Mouse (Mus musculus): ENCODE measurements around the gene Rpl19. TPM values are rescaled to one million over a fixed set of nuclear protein-coding genes. Genes with fewer than 3 reads are reported as not detected.
A peak's percentile ranks its signal among the peaks of the same experiment; 100 is the strongest.

Rpl19 gene
- polyA plus RNA-seq, 1 experiment from 2014 or later, result 710 TPM

DNA sequence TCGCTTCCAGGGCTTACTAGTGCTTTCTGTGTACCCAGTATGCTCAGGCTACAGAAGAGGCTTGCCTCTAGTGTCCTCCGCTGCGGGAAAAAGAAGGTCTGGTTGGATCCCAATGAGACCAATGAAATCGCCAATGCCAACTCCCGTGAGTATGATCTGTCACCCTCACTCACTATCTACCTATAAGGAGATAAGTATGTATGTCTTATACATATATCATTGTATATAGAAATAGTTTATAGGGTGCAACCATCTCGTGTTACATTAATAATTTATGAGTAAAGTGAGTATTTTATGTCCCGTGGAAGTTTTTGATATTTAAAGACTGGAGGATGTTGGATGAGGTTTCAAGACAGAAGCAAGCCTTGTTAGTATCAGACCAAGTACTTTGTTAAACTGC is 1.3 kb downstream of the Rpl19 start:
- Histone ChIP-seq H3K9ac (replicated peaks) (peak overlapping the region; percentile 100), H3K27ac (no peak overlapping the region), H3K4me2 (replicated peaks) (peak overlapping the region; percentile 90), H3K9me3 (no peaks in the 10 kb centered on the region), H3K4me3 (replicated peaks) (peak overlapping the region; percentile 97), H3K4me1 (replicated peaks) (peaks cover 30% of the 10 kb centered on the region), H3K36me3 (peaks cover 33% of the 10 kb centered on the region), H3K27me3 (no peaks in the 10 kb centered on the region)
- no peak for ATAC-seq
- 19% methylated on average over 7 of the region's 7 CpGs for WGBS

DNA sequence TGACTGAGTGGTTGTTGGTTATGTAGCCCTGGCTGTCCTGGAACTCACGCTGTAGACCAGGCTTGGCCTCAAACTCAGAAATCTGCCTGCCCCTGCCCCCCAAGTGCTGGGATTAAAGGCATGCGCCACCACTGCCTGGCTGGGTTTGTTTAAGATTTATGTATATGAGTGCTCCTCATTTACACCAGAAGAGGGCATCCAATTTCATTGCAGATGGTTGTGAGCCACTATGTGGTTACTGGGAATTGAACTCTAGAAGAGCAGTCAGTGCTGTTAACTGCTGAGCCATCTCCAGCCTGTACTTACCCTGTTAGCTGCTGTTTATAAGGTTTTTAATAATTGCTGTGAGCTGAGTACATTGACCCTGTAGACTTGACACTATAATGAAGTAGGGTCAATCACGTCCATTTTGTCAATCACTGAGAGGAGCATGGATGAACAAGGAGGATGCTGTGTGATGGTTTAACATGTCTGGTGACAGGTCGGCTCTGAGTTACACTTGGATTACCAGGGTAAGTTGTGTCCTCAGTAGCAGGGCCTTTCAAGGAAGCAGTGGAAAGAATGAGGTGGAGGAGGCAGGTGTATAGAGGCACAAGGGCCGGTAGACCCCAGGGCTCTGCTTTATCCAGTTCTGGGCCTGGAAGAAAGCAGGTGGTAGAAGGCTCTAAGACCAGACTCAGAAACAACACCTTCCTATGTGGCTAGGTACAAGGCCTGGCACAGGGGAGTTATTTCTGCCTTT is 4.4 kb downstream of the Rpl19 start:
- Histone ChIP-seq H3K36me3 (peaks cover 33% of the 10 kb centered on the region), H3K9ac (replicated peaks) (no peak overlapping the region), H3K4me2 (replicated peaks) (no peak overlapping the region), H3K4me3 (replicated peaks) (no peak overlapping the region), H3K9me3 (no peaks in the 10 kb centered on the region), H3K4me1 (replicated peaks) (peaks cover 30% of the 10 kb centered on the region), H3K27me3 (no peaks in the 10 kb centered on the region), H3K27ac (no peak overlapping the region)
- 59% methylated on average over 5 of the region's 5 CpGs for WGBS
- ATAC-seq, result no peak

DNA sequence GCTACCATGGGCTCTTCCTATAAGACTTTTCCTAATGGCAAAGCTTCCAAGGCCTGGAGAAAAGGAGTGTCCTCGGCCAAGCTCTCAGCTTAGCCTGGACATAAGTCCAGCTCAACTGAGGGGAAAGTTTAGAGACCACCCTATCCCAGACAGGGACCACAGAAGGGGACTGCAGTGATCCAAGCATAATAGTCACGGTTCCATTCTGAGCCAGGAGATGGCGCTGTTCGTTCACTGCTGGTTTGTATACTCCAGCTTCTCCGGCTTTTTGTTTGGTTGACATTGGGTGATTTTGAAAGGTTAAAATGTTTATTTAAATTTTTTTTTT is 4.9 kb downstream of the Rpl19 start:
- 3% methylated on average over 5 of the region's 5 CpGs for whole genome bisulfite sequencing

GRCm38 (mm10) chr11:98034061-98034460 is 7.6 kb downstream of the Rpl19 start:
- WGBS, result 92% methylated on average over 5 of the region's 5 CpGs
- no peak overlapping the region for H3K4me3 ChIP-seq (replicated peaks)
- H3K27ac ChIP-seq, result no peak overlapping the region
- peaks cover 21% of the 10 kb centered on the region for H3K4me1 ChIP-seq (replicated peaks)
- no peak overlapping the region for H3K4me2 ChIP-seq (replicated peaks)
- ATAC-seq, result no peak
- peaks cover 23% of the 10 kb centered on the region for H3K36me3 ChIP-seq
- peaks cover 11% of the 10 kb centered on the region for H3K27me3 ChIP-seq
- no peak overlapping the region for H3K9ac ChIP-seq (replicated peaks)
- no peaks in the 10 kb centered on the region for H3K9me3 ChIP-seq

More for the DNA sequence above, 4.9 kb downstream of the Rpl19 start:
- peaks cover under 1% of the 10 kb centered on the region; the same call in 1 of the 2 replicates for H3K27me3 ChIP-seq
- ATAC-seq, result no peak
- no peak overlapping the region for H3K4me2 ChIP-seq (replicated peaks)
- peaks cover 32% of the 10 kb centered on the region for H3K4me1 ChIP-seq (replicated peaks)
- H3K27ac ChIP-seq, result no peak overlapping the region
- H3K9ac ChIP-seq (replicated peaks), result no peak overlapping the region
- H3K36me3 ChIP-seq, result peaks cover 33% of the 10 kb centered on the region
- H3K4me3 ChIP-seq (replicated peaks), result no peak overlapping the region
- no peaks in the 10 kb centered on the region for H3K9me3 ChIP-seq

DNA sequence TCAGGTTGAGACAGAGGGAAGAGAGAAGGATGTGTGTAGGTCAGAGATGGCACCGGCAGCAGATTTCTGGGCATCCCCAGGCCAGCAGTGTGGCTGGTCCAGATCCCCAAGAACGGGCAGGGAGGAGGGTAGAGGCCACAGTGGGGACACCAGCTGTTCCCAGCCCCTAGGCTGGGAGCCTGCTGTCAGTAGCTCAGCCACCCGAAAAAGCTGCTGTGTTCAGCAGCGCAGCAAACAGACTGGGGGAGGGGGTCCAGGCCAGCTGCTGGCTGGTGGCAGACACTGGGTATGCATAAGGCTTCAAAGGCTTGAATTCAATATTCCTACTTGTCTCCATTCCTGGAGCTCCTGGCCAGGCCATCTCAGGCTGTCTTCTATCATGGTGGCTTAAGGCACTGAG is 8.3 kb downstream of the Rpl19 start:
- 11% methylated on average over 4 of the region's 4 CpGs for WGBS
- Histone ChIP-seq H3K27me3 (peaks cover 11% of the 10 kb centered on the region), H3K36me3 (peaks cover 15% of the 10 kb centered on the region), H3K4me1 (replicated peaks) (peaks cover 21% of the 10 kb centered on the region), H3K9ac (replicated peaks) (peak overlapping the region; percentile 39; the same call in 1 of the 2 replicates), H3K9me3 (no peaks in the 10 kb centered on the region), H3K27ac (0 out of 2 replicates have a peak overlapping the region, but pooled peaks have one; percentile 12), H3K4me3 (replicated peaks) (no peak overlapping the region), H3K4me2 (replicated peaks) (no peak overlapping the region)
- ATAC-seq, result peak; percentile 27

GRCm38 (mm10) chr11:98035977-98036377 is 9.5 kb downstream of the Rpl19 start:
- Histone ChIP-seq H3K4me3 (replicated peaks) (peak overlapping the region; percentile 41), H3K4me2 (replicated peaks) (peak overlapping the region; percentile 85), H3K36me3 (peaks cover 3% of the 10 kb centered on the region), H3K9ac (replicated peaks) (peak overlapping the region; percentile 69), H3K4me1 (replicated peaks) (peaks cover 21% of the 10 kb centered on the region), H3K9me3 (no peaks in the 10 kb centered on the region), H3K27ac (no peak overlapping the region), H3K27me3 (peaks cover 11% of the 10 kb centered on the region)
- 0% methylated on average over 26 of the region's 27 CpGs for WGBS
- ATAC-seq, result peak; percentile 66

- Histone ChIP-seq H3K9me3 (no peaks in the 10 kb centered on the region), H3K4me1 (replicated peaks) (peaks cover 21% of the 10 kb centered on the region), H3K4me2 (replicated peaks) (no peak overlapping the region), H3K9ac (replicated peaks) (no peak overlapping the region), H3K36me3 (no peaks in the 10 kb centered on the region), H3K27me3 (peaks cover 11% of the 10 kb centered on the region), H3K4me3 (replicated peaks) (no peak overlapping the region), H3K27ac (no peak overlapping the region)
- ATAC-seq, result no peak
- WGBS, result 69% methylated on average over 14 of the region's 14 CpGs
Measured at GRCm38 (mm10) chr11:98037871-98038270, 11.4 kb downstream of the Rpl19 start.

DNA sequence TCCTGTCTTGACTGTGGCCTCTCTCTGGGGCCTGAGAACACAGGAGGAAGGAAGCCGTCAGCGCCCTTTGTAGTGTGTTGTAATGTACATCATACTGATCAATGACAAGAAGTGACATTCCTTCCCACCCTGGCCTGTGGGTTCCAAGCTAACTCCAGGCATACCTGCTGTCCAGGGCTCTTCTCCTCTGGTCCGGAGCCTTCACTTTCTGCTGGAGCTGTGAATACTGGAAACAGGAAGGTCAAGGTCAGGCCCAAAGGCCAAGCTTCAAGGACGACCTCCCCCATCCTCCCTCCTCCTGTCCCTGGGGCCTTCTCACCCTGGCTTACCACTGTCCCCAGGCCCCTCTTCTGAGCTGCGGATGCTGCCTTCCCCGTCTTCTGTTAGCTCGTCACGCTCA is 14.5 kb downstream of the Rpl19 start:
- no peaks in the 10 kb centered on the region for H3K36me3 ChIP-seq
- H3K27me3 ChIP-seq, result peaks cover 14% of the 10 kb centered on the region
- ATAC-seq, result no peak
- H3K4me2 ChIP-seq (replicated peaks), result no peak overlapping the region
- H3K9ac ChIP-seq (replicated peaks), result no peak overlapping the region
- H3K27ac ChIP-seq, result no peak overlapping the region
- H3K4me1 ChIP-seq (replicated peaks), result peaks cover 7% of the 10 kb centered on the region
- WGBS, result 71% methylated on average over 8 of the region's 8 CpGs
- no peaks in the 10 kb centered on the region for H3K9me3 ChIP-seq
- H3K4me3 ChIP-seq (replicated peaks), result no peak overlapping the region

- Histone ChIP-seq H3K4me1 (replicated peaks) (no peaks in the 10 kb centered on the region), H3K4me2 (replicated peaks) (no peak overlapping the region), H3K4me3 (replicated peaks) (no peak overlapping the region), H3K27me3 (peaks cover 8% of the 10 kb centered on the region; the same call in 1 of the 2 replicates), H3K9ac (replicated peaks) (no peak overlapping the region), H3K27ac (no peak overlapping the region), H3K9me3 (no peaks in the 10 kb centered on the region), H3K36me3 (no peaks in the 10 kb centered on the region)
- no peak for ATAC-seq
- WGBS, result 91% methylated on average over 6 of the region's 6 CpGs
Measured at GRCm38 (mm10) chr11:98042741-98043140, 16.2 kb downstream of the Rpl19 start.

DNA sequence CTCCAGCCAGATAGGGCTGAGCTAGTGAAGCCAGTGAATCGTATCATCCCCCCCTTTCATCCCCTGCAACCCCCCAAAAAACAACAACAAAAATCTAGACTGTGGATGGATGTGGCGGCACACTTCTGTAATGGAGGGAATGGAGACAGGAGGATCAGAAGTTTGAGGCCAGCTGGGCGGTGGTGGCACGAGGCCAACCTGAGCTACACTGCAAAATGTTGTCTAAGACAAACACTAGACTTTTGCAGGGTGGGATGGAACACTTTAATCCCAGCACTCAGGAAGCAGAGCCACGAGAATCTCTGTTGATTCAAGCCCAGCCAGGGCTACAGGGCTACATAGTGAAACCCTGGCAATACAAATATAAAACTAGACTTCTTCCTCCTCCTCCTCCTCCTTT is 17.6 kb downstream of the Rpl19 start:
- H3K4me2 ChIP-seq (replicated peaks), result no peak overlapping the region
- no peak overlapping the region for H3K9ac ChIP-seq (replicated peaks)
- no peak overlapping the region for H3K27ac ChIP-seq
- no peaks in the 10 kb centered on the region for H3K9me3 ChIP-seq
- H3K4me3 ChIP-seq (replicated peaks), result no peak overlapping the region
- H3K36me3 ChIP-seq, result no peaks in the 10 kb centered on the region
- peaks cover 18% of the 10 kb centered on the region for H3K27me3 ChIP-seq
- no peak for ATAC-seq
- WGBS, result 75% methylated on average over 5 of the region's 5 CpGs
- no peaks in the 10 kb centered on the region for H3K4me1 ChIP-seq (replicated peaks)

GRCm38 (mm10) chr11:98045596-98045995 is 19.1 kb downstream of the Rpl19 start:
- Histone ChIP-seq H3K27me3 (peaks cover 33% of the 10 kb centered on the region), H3K4me3 (replicated peaks) (no peak overlapping the region), H3K27ac (no peak overlapping the region), H3K4me2 (replicated peaks) (no peak overlapping the region), H3K4me1 (replicated peaks) (no peaks in the 10 kb centered on the region), H3K9me3 (no peaks in the 10 kb centered on the region), H3K9ac (replicated peaks) (no peak overlapping the region), H3K36me3 (no peaks in the 10 kb centered on the region)
- no peak for ATAC-seq
- 62% methylated on average over 4 of the region's 4 CpGs for WGBS

DNA sequence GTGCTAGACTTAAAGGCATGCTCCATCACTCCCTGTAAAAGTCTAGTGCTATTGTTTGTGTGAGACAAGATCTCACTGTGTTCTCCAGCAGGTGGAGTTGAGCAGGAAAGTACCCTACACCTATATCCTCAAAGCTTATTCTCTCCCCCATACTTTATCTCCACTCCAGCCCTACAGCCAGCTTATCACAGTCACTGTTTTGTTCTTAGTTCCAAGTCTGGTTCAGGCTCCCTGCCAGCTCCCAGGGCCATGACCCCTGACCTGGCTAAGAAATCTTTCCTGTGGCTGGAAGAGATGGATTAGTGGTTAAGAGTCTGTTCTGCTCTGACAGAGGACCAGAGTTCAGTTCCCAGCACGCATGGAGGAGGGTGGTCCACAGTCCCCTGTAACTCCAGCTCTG is 20.0 kb downstream of the Rpl19 start:
- Histone ChIP-seq H3K9me3 (no peaks in the 10 kb centered on the region), H3K27me3 (peaks cover 42% of the 10 kb centered on the region), H3K9ac (replicated peaks) (no peak overlapping the region), H3K27ac (no peak overlapping the region), H3K4me3 (replicated peaks) (no peak overlapping the region), H3K4me1 (replicated peaks) (peaks cover 5% of the 10 kb centered on the region), H3K36me3 (no peaks in the 10 kb centered on the region), H3K4me2 (replicated peaks) (no peak overlapping the region)
- ATAC-seq, result no peak
- WGBS, result 68% methylated on average over 1 of the region's 1 CpGs

- H3K27ac ChIP-seq, result no peak overlapping the region
- ATAC-seq, result no peak
- 75% methylated on average over 4 of the region's 4 CpGs for WGBS
- H3K4me3 ChIP-seq (replicated peaks), result no peak overlapping the region
- no peak overlapping the region for H3K9ac ChIP-seq (replicated peaks)
- peaks cover 55% of the 10 kb centered on the region for H3K27me3 ChIP-seq
- H3K36me3 ChIP-seq, result no peaks in the 10 kb centered on the region
- H3K9me3 ChIP-seq, result no peaks in the 10 kb centered on the region
- H3K4me1 ChIP-seq (replicated peaks), result peaks cover 18% of the 10 kb centered on the region
- H3K4me2 ChIP-seq (replicated peaks), result no peak overlapping the region
Measured at GRCm38 (mm10) chr11:98047745-98048144, 21.2 kb downstream of the Rpl19 start.
